Mouse (Mus musculus): ENCODE measurements around the gene Polr2e.

GRCm38 (mm10) chr10:80022164-80022563 lies 17.4 kb downstream of the Polr2e start:
- TF ChIP-seq ZC3H11A (IDR thresholded peaks at IDR 0.05; ENCODE audit: borderline replicate concordance, low read depth, low read length): no peak
- no peak for TF ChIP-seq HCFC1 (IDR thresholded peaks at IDR 0.05; ENCODE audit: borderline replicate concordance, insufficient read depth, low read length)
- TF ChIP-seq CHD2 (IDR thresholded peaks at IDR 0.05; ENCODE audit: low read depth, low read length): no peak
